Mouse (Mus musculus) spleen, postnatal 36 days (tissue): ENCODE data around the gene 1110051M20Rik.
"Not testable (repeated sequence)": the region's sequence is repeated elsewhere in the genome, so short reads cannot be mapped to it uniquely, and the experiment has no call there.

Source experiments
- DNase-seq, 2 experiments: peaks; one replicate each; pipeline ENCODE4 v3.0.0; 2022; ENCODE audit warnings: low spot score in 2 of 2, mixed read lengths in 1 of 2

Gene 1110051M20Rik

DNA sequence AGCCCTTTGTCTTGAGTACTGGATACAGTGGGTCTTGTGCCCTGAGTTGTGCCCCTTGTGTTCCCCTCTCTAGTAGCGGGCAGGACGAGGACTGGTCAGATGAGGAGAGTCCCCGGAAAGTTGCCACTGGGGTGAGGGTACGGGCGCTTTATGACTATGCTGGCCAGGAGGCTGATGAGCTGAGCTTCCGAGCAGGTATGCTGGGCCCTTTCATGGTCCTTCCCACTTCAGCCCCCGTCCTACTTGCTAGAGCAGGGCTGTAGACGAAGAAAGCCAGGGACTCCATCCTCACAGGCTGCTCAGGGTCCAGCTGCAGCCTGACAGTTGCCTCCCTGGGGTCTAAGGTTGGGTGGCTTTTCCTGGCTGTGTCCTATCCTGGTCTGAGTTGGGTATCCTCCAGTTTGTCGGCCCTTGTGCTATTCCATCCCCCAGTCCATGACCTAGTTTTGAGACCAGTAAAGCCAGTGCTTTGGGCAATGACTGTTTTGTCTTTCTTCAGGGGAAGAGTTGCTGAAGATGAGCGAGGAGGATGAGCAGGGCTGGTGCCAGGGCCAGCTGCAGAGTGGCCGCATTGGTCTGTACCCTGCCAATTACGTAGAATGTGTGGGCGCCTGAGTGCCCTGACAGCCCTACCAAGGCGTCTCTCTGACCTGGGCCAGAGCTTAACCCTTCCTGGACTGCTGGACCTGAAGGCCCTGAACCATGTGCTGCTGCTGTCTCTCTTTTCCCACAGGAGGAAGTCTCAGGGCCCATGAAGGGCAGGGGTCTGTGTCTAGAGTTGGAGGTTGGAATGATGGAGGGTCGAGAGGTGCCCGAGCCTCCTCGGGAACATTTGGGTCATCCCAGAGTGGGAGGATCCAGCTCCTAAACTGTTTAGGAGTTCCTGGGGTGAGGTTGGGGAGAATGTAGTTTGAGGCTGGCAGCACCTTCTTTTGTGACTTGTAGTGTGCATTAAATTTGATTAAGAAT lies 180.5 kb downstream of the 1110051M20Rik start:
- no peak for DNase-seq

- no peak for DNase-seq
Measured at GRCm38 (mm10) chr2:91259493-91259892, 185.0 kb downstream of the 1110051M20Rik start.

- no peak for DNase-seq
Measured at GRCm38 (mm10) chr2:91258830-91259229, 185.7 kb downstream of the 1110051M20Rik start.

GRCm38 (mm10) chr2:91258054-91258453 lies 186.4 kb downstream of the 1110051M20Rik start:
- DNase-seq: no peak

DNA sequence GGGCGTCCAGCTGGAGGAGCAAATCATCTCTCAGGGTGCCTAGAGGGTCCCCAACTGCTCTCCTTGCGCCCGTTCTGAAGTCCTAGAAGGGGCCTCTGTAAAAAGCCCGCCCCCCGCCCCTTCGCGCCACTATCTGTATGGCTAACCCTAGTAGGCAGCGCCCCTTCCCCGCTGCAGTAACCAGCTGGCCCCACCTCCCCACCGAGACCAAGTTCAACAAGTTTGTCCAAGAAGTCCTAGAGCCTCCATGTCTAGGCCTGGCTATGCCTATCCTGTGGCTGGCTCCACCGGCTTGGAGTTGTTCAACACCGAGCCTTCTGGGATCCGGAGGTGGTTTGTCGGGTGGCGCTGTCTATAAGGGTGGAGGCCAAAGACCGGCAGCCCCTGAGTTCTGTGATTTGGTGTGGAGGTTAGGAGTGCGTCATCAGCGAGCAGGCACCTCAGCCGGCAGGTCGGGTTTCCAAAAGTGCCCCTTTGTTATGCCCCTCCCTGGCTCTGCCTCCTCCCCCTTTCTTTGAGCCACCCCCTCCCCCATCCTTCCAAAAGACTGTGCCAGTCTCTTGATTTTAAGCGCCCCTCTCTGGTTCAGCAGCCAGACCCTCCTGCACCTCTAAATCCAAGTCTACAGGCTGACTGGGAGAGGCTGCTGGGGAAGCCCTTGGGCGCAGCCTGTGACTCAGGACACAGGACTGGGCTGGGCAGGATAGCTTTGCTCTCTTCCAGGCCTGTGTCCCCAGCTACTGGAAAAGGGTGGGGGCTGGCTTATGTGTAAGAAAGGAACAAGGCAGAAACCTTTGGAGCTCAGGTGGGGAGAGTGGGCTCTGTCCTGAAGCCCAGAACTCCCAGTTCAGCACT lies 187.2 kb downstream of the 1110051M20Rik start:
- DNase-seq: no peak

- no peak for DNase-seq
Measured at GRCm38 (mm10) chr2:91256256-91257125, 188.0 kb downstream of the 1110051M20Rik start.

GRCm38 (mm10) chr2:91255661-91256150 lies 188.8 kb downstream of the 1110051M20Rik start, which contains the start of gene Pacsin3:
Gene Pacsin3 (plus strand): TSS chr2:91255954.
- DNase-seq: no peak

GRCm38 (mm10) chr2:91254725-91255380 lies 189.7 kb downstream of the 1110051M20Rik start:
- DNase-seq: no peak

DNA sequence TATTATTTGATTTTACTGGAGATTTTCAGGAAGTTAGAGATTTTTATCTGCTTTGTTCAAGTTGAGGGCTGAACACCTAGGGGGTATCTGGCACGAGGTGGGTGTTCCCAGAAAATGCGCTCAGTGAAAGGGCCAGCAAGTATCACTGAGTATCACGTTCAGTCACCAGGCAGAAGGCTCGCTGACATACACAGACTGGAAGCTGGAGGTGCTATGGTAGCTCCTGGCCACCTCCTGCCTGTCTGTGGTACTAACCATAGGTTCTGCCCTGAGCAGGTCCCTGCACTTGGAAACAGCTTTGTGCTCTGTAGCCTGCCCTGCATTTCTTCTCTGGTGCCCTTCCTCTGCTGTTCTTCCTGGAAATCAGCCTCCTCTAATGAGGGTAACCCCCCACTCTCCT lies 192.0 kb downstream of the 1110051M20Rik start:
- no peak for DNase-seq

DNA sequence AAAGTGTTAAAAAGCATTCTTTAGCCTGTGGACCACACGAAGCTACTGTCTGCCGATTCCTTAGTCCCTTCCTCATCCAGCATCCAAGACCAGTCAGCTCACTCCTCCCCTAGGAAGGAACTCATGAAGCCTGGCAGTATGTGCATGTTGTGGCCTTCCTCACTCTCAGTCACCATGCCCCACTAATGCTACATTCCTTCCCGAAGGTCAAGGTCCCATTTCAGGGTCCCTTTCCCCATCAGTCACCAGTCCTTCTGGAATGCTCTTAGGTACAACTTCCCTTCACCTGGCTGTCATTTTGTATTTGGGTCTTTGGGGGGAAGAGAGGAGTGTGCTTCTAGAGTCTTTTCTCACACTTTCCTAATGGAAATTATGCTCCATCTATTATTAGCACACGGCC lies 192.5 kb downstream of the 1110051M20Rik start:
- no peak for DNase-seq

GRCm38 (mm10) chr2:91248366-91248765 lies 196.1 kb downstream of the 1110051M20Rik start:
- no peak for DNase-seq

DNA sequence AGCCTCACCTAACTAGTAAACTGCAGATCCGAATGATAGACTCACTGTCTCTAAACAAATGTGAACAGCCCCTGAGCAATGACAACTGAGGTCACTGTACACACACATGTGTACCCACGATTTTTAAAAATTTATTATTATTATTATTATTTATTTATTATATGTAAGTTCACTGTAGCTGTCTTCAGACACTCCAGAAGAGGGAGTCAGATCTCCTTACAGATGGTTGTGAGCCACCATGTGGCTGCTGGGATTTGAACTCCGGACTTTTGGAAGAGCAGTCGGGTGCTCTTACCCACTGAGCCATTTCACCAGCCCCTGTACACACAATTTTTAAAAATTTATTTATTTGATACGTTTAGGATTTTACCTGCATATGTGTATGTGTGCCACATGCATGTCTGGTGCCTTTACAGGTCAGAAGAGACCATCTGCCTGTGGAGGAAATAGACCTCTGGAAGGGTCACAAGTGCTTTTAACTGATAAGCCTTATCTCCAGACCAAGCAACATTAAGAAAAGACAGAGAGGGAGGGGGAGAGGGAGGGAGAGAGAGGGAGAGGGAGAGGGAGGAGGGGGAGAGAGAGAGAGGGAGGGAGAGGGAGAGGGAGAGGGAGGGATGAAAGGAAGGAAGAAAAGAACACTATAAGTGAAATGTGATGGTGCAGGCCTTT lies 199.8 kb downstream of the 1110051M20Rik start:
- DNase-seq: no peak

DNA sequence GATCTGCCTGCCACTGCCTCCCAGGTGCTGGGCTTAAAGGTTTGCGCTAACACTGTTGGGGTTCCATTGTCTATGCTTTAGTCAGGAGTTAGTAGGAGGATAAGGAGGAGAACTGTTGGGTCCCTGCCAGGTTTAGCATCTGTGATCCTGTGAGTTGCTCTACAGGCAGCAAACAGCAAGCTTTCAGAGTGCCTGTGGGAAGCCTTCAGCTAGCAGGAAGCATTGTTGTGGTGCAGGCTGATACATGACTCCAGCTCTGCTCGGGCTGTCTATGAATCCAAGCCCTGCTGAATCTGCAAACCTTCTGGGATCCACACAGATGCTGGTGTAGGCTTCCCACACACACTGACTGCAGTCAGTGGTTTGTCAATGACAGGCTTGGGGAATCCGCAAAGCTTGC lies 201.1 kb downstream of the 1110051M20Rik start:
- no peak for DNase-seq

DNA sequence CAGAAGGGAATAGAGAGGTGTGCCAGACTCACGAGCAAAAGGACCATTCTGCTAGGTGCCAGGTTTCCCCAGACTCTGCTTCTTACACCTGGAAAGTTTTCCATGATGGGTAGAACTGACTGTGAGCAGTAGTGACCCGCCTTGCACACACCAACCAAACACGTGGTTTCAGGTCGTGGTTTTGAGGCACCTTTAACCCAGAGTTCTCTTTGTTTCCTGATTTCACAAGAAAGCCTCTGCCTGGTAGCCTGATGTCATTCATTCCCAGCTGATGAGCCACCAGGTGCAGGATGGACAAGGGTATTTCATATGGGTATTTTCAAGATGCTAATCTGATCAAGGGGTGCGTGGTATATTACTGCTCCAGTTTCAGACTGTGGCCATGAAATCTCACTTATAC lies 202.0 kb downstream of the 1110051M20Rik start:
- DNase-seq: no peak

GRCm38 (mm10) chr2:91237511-91238080 lies 206.9 kb downstream of the 1110051M20Rik start:
- not testable (repeated sequence) for DNase-seq

DNA sequence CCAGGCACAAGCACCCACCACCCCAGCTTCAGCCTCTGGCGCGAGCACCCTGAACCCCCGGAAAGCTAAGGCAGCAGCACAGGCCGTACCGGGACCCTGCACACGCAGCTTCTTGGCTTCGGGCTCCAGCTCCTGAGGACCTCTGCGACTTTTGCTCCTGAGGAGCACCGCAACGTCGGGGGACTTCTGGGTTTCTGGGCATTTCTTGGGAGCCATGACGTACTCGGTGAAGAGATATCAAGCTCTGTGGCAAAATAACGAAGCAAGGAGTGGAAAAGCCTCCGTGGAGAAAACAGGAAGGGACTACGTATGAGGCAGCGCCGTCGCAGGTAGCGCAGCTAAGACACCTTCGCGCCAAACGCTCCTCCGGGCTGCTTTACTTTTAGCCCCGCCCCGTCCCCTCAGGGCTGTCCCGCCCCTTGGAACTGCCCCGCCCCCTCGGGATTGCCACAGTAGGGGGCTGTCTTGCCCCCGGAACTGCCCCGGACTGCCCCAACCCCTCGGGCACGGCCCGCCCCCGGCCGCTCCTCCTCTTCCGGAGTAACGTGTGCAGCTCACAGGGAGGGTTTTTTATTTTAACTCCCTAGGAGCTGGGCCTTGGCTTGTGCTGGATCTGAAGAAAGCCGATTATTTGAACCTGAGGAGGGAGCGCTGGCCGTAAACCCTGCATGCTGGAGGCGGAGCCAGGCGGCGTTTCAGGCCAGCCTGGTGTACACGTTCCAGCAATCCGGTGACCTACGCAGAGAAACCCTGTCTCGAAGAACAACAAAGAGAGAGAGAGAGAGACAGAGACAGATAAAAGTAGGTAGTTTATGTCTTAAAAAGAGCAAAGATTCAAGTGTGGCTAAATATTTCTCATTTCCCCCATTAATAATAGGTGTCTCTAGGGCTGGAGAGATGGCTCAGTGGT lies 207.6 kb downstream of the 1110051M20Rik start, which contains the start of gene Ddb2:
Gene Ddb2, minus strand, starts transcription at position 382 of the 910 bp plus-strand sequence.
- peak; percentile 93 for DNase-seq

- DNase-seq: no peak
Measured at GRCm38 (mm10) chr2:91229735-91230134, 214.8 kb downstream of the 1110051M20Rik start.
